ENCODE assay signal across 11 mouse cellular contexts in genomic region chr2:52622616-52623015, GRCm38 (mm10). TPM values are rescaled to one million over a fixed set of nuclear protein-coding genes. Genes with fewer than 3 reads are reported as not detected.
A peak's percentile ranks its signal among the peaks of the same experiment; 100 is the strongest.
DNase-seq lines count a peak whose midpoint lies in the region; ATAC-seq and TF ChIP-seq lines count a peak whose summit lies in the region.
"Had no signal": no experiment of that assay in that cellular context is flagged by ENCODE, and none has a peak within 500 bp of the region (broad histone marks: within the 10 kb centered on the region; RNA-seq: fewer than 3 reads in every experiment).

No protein-coding gene starts in this region.

- ATAC-seq in frontal cortex, adult (ENCODE audit: low TSS enrichment): peak; percentile 21; the same call in 1 of the 2 replicates
- no peak for ATAC-seq in erythroblast, adult 5-6 weeks (replicated peaks; ENCODE audit: low FRiP score, poor library complexity, severe bottlenecking)

- no peak overlapping the region for H3K4me3 ChIP-seq in left cerebral cortex, adult 2 months

- TF ChIP-seq CTCF in left cerebral cortex, adult 2 months (IDR thresholded peaks at IDR 0.05): peak; percentile 49
- peak; percentile 40; the same call in 1 of the 2 replicates for TF ChIP-seq CTCF in brain, embryonic 14.5 days (IDR thresholded peaks at IDR 0.05; ENCODE audit: borderline replicate concordance, extremely low read depth, insufficient read depth, insufficient read length)

- no peak for TF ChIP-seq POLR2A in brain, embryonic 14.5 days (IDR thresholded peaks at IDR 0.05; ENCODE audit: borderline replicate concordance, extremely low read depth, insufficient read depth, insufficient read length, poor library complexity, severe bottlenecking)

- intact Hi-C loops in left cerebral cortex, adult 2 months (cut with DNase I): loop anchor here (2.0 to 10.0 kb wide), 2 partner anchors 120 to 462 kb away; partner anchors contain the start of gene Stam2

- H3K27ac ChIP-seq in left cerebral cortex, adult 2 months: no peak overlapping the region

- DNase-seq in frontal cortex, postnatal 36 days (ENCODE audit: low spot score in 2 of 2): no peak
- no peak for DNase-seq in left cerebral cortex, adult 2 months (ENCODE audit: extremely low spot score in 1 of 2, low spot score in 2 of 2)
- DNase-seq in left cerebral cortex, adult 8-10 months (ENCODE audit: low spot score in 2 of 2): no peak
- DNase-seq in A20 (ENCODE audit: low read depth, low spot score): peak; percentile 51
- peak; percentile 35 for DNase-seq in brain, embryonic 14.5 days (ENCODE audit: low read depth)
- no peak for DNase-seq in yolk sac, embryonic 10.5 days (ENCODE audit: low spot score)
- DNase-seq: adrenal gland, adult 8-10 months; kidney, adult 18-20 months; layer of hippocampus, postnatal 36 days had no signal

RNA-seq across cellular contexts. Expression of gene Cacnb4, which starts 54.0 kb away (rescaled TPM):
- 100 to 1,000 TPM; 166 to 176 TPM for total RNA-seq in left cerebral cortex, adult 2 months (2021)
- 100 to 1,000 TPM; 146 to 175 (median 160) TPM for total RNA-seq in left cerebral cortex, adult 8-10 months (2022)
- 10.1 and 11.7 TPM in 2 replicates for polyA plus RNA-seq in brain, embryonic 14.5 days (2012; rRNA removed)
- total RNA-seq in erythroblast, adult 5-6 weeks (2015; ENCODE audit: low replicate concordance): not detected in 2 replicates
- total RNA-seq in erythroblast, adult 5-6 weeks (2017; ENCODE audit: low replicate concordance): not detected in 2 replicates

Comparison
In these comparisons a context has a peak if more than half of its experiments do, and no peak if none do; other contexts are left out.
1. DNase-seq: peak in A20 (single experiment) and brain, embryonic 14.5 days (single experiment); none in frontal cortex, postnatal 36 days (0 of 2), left cerebral cortex, adult 2 months (0 of 2), left cerebral cortex, adult 8-10 months (0 of 2) and yolk sac, embryonic 10.5 days (single experiment).
2. RNA of gene Cacnb4, which starts 54.0 kb away (total RNA-seq): 166 to 176 TPM in left cerebral cortex, adult 2 months and 146 to 175 TPM in left cerebral cortex, adult 8-10 months; not detected in erythroblast, adult 5-6 weeks; every median in the first group is over 100 times any median in the second.